Mouse (Mus musculus) C2C12 (cell line): ENCODE results near the gene Efcab5.

Experiments
- CTCF ChIP-seq: IDR thresholded peaks from one replicate; pipeline ENCODE4 v1.5.1; 2011; ENCODE audit not compliant: control insufficient read depth, insufficient read depth, insufficient read length
- MAX ChIP-seq: IDR thresholded peaks from one replicate; pipeline ENCODE4 v1.6.1; 2011; ENCODE audit warnings: mild to moderate bottlenecking, control low read depth

- no peak for TF ChIP-seq CTCF
- no peak for TF ChIP-seq MAX
These were observed 10.9 kb upstream of the Efcab5 start for GRCm38 (mm10) chr11:77199636-77200035.
